Mouse (Mus musculus) lung, adult 2 months (tissue): Measurements from ENCODE around the gene Pde4d.

Experiments
- CTCF ChIP-seq: fragments of 200-500 bp; IDR thresholded peaks from 2 replicates; pipeline ENCODE4 v1.5.1; 2011; ENCODE audit warnings: mild to moderate bottlenecking, low read length, control low read depth; ENCODE audit not compliant: insufficient read depth
- POLR2A ChIP-seq: fragments of 200-500 bp; IDR thresholded peaks from 2 replicates; pipeline ENCODE4 v1.6.1; 2011; ENCODE audit warnings: low read depth, mild to moderate bottlenecking, control low read depth, low read length, borderline replicate concordance; ENCODE audit errors: extremely low read depth

DNA sequence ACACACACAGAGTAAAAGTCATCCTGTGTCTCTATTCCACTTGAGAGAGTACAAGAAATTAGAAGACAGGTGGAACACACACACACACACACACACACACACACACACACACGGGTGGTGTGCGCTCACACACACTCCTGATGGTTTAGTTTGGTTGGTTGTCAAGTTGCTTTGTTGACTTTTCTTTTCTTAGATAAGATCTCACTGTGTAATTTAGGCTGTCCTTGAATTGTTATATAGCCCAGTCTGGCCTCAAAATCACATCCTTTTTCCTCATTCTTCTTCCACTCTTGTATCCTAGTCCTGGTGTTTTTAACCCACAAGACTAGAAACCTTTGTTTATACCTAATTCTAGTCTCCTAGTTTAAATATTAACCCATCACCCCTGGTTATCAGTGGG is 1244.0 kb downstream of the Pde4d start:
- TF ChIP-seq CTCF, result no peak
- no peak for TF ChIP-seq POLR2A
